Mouse (Mus musculus) intestine, embryonic 14.5 days (tissue): ENCODE results near the gene Etv3. TPM values are rescaled to one million over a fixed set of nuclear protein-coding genes. Genes with fewer than 3 reads are reported as not detected.

Experiments used
- ATAC-seq: fragments of 200-750 bp; cut with Nextera tagmentation; replicated peaks from 2 replicates; pipeline ENCODE4 v1.8.0; 2017; ENCODE audit warnings: low read depth, moderate number of reproducible peaks, moderate TSS enrichment, moderate library complexity; ENCODE audit not compliant: low FRiP score, low TSS enrichment
- DNase-seq: peaks from one replicate; pipeline ENCODE4 v3.0.0-alpha.2; 2018; ENCODE audit warnings: low spot score
- H3K27ac ChIP-seq: fragments of 300-500 bp; sonication (generic); 2 replicates; pipeline ENCODE4 v1.5.1; 2014; ENCODE audit warnings: low read depth, mild to moderate bottlenecking, control low read depth
- H3K27me3 ChIP-seq: fragments of 300-500 bp; sonication (generic); replicated peaks from 2 replicates; pipeline ENCODE4 v1.6.1; 2014; ENCODE audit warnings: low read length, control low read depth; ENCODE audit not compliant: control insufficient read depth, insufficient read depth
- H3K36me3 ChIP-seq: fragments of 300-500 bp; sonication (generic); 2 replicates; pipeline ENCODE4 v1.6.1; 2014; ENCODE audit warnings: low read length, control low read depth; ENCODE audit not compliant: control insufficient read depth, insufficient read depth
- H3K4me1 ChIP-seq: fragments of 300-500 bp; sonication (generic); replicated peaks from 2 replicates; pipeline ENCODE4 v1.6.1; 2014; ENCODE audit warnings: low read length, control low read depth, mixed read lengths; ENCODE audit not compliant: control insufficient read depth, insufficient read depth
- H3K4me2 ChIP-seq: fragments of 300-500 bp; sonication (generic); 2 replicates; pipeline ENCODE4 v1.6.1; 2014; ENCODE audit warnings: low read length
- H3K4me3 ChIP-seq: fragments of 300-500 bp; sonication (generic); 2 replicates; pipeline ENCODE4 v1.5.1; 2014; ENCODE audit warnings: low read depth, low read length, control low read depth, mixed read lengths
- H3K9ac ChIP-seq: fragments of 300-500 bp; sonication (generic); 2 replicates; pipeline ENCODE4 v1.6.1; 2014; ENCODE audit warnings: mild to moderate bottlenecking, low read length
- H3K9me3 ChIP-seq: fragments of 300-500 bp; sonication (generic); 2 replicates; pipeline ENCODE4 v1.6.1; 2016; ENCODE audit warnings: low read length, control low read depth; ENCODE audit not compliant: control insufficient read depth
- WGBS: fragments of 180-500 bp; shearing (Covaris S2); extraction: QIAGEN DNeasy Blood & Tissue Kit; methylation state at CpG from one replicate; pipeline ENCODE4 v1.1.7; 2014; 5-methylcytosine and 5-hydroxymethylcytosine counted together
- polyA plus RNA-seq: library from polyadenylated mRNA; unstranded; fragments of >200 nt; fragmentation: Nextera tagmentation; extraction: Ambion mirVana; gene quantifications from 2 replicates; pipeline ENCODE4 v1.2.1, GENCODE M21; 2014

Gene Etv3
- polyA plus RNA-seq, 1 experiment from 2014 or later = 10.5 TPM

DNA sequence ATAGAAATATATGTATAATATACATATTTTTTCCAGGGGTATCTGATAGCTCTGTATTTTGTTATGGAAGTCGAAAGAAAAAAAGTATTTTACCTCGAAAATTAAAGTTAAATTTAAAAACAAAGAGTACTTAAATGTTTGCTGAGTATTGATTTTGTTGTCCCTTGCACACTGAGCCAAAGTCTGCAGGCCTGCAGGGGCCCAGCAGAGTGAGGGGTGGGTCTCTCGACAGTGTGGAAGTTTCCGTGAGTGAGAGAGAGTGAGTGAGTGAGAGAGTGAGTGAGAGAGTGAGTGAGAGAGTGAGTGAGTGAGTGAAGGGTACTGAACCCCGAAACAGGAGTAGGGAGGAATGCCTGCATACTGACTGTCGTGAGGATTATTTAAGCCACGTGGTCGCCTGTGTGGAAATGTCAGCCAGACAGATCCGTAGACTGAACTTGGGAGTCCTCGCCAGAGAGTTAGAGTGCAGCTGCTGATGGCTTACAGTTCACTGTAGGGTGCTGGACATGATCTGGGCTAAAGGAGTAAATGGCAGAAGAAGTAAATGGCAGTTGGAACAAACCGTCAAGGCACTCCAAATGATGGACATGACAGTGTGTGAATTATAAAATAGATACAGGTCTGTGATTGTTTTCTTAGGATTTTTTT is 14.9 kb downstream of the Etv3 start:
- Histone ChIP-seq H3K4me3 (no peak overlapping the region), H3K27me3 (no peaks in the 10 kb centered on the region), H3K9me3 (no peaks in the 10 kb centered on the region), H3K4me1 (no peaks in the 10 kb centered on the region), H3K36me3 (peaks cover 40% of the 10 kb centered on the region), H3K27ac (no peak overlapping the region), H3K9ac (no peak overlapping the region), H3K4me2 (no peak overlapping the region)
- DNase-seq (no peak), ATAC-seq (no peak)
- WGBS = 72% methylated on average over 11 of the region's 11 CpGs

DNA sequence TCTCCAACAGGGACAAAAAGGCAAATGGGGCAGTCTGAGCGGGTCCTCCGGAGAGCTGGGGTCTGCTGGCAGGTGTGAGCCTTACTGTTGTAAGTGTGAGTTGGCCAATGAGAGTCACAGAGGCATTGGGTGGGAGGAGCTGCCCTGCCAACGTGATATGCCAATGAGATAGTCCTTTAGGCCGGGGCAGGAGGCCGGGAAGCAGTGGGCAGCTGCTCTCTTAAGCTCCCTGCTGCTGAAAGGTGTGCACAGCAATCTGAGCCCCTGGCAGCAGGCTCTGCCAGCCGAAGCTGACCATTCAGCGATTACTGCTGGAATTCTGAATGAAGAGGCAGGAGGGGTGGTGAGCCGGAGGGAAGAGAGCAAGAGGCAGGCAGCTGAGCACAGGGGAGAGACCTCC is 15.5 kb downstream of the Etv3 start:
- no peaks in the 10 kb centered on the region for H3K9me3 ChIP-seq
- ATAC-seq = no peak
- no peak overlapping the region for H3K4me3 ChIP-seq
- 34% methylated on average over 8 of the region's 8 CpGs for WGBS
- no peak overlapping the region for H3K9ac ChIP-seq
- no peaks in the 10 kb centered on the region for H3K27me3 ChIP-seq
- no peak for DNase-seq
- no peak overlapping the region for H3K27ac ChIP-seq
- H3K4me2 ChIP-seq = no peak overlapping the region
- no peaks in the 10 kb centered on the region for H3K4me1 ChIP-seq
- peaks cover 34% of the 10 kb centered on the region for H3K36me3 ChIP-seq

DNA sequence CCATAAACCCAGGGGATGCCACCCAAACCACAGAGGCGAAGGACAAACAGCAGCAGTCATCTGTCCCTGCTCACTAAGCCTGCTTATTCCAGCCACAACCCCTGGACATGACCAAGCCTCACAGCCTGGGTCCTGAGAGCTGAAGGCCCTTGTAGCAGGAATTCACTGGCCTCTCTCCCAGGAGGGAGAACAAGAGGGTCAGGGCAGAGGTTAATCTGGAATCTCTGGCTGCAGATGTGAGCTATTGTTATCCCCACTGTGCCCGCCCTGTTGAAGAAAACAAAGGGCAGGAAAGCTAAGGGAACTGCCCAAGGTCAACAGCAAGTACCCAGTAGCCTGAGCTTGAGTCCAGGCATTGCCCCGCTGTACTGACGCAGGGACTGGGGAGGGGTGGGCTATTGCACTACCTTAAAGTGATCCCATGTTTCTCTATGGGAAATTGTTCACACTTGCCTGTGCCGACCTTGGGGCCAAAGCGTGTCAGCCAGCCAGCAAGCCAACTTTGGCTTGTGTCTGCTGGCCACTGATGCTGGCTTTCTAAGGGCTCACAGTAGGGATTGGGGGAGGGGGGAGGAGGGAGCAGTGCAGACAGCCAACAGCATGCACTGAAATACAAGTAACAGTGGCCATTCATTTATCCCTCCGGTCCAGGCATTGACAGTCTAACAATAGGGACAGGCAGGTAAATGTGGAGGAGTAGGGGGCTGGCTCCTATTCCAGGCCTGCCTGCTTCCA is 17.4 kb downstream of the Etv3 start:
- Histone ChIP-seq H3K9ac (no peak overlapping the region), H3K4me1 (no peaks in the 10 kb centered on the region), H3K4me2 (no peak overlapping the region), H3K36me3 (peaks cover 15% of the 10 kb centered on the region; the same call in 1 of the 2 replicates), H3K27ac (no peak overlapping the region), H3K9me3 (no peaks in the 10 kb centered on the region), H3K4me3 (no peak overlapping the region), H3K27me3 (no peaks in the 10 kb centered on the region)
- DNase-seq (no peak), ATAC-seq (no peak)
- 72% methylated on average over 7 of the region's 7 CpGs for WGBS

DNA sequence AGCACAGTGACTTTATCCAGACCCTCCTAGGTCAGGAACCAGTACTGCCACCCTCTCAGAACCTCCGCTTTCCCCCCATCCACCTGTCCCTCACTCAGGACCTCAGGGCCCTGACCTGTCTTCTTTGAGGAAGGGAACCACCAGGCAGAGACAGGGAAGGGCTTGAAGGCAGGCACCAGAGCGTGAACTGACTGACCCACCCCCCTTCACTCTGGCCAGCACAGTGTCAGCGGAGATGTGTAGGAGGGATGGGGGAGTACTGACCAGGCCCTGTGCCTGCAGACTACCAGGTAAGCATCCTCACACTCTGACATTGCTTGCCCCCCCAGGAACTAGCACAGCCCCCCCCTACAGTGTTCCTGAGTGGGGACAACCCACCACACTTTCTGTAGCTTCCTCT is 20.3 kb downstream of the Etv3 start:
- Histone ChIP-seq H3K4me2 (no peak overlapping the region), H3K4me3 (no peak overlapping the region), H3K27me3 (no peaks in the 10 kb centered on the region), H3K4me1 (no peaks in the 10 kb centered on the region), H3K9ac (no peak overlapping the region), H3K9me3 (no peaks in the 10 kb centered on the region), H3K36me3 (no peaks in the 10 kb centered on the region), H3K27ac (no peak overlapping the region)
- no peak for ATAC-seq
- WGBS = 81% methylated on average over 3 of the region's 3 CpGs
- no peak for DNase-seq

DNA sequence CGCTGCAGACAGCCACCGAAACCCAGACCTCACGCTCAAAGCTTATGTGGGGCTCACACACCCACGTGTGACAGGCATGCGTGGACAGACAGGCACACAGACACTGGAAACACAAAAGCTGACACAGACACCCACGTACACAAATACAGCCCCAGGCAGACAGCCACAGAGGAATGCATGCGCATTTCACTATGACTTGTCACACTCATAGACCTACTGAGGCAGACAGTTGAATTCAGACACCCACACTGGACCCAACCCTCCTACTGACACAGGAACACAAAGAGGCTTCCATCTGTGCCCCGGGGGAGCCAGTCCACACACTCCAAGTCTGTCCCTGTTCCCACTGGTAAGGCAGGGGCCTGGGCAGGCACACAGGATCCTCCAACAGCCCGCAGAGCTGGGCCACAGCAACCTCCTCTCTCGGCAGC is 21.1 kb downstream of the Etv3 start:
- no peaks in the 10 kb centered on the region for H3K9me3 ChIP-seq
- H3K36me3 ChIP-seq = no peaks in the 10 kb centered on the region
- H3K4me1 ChIP-seq = no peaks in the 10 kb centered on the region
- WGBS = 78% methylated on average over 10 of the region's 10 CpGs
- no peak for DNase-seq
- ATAC-seq = no peak
- H3K4me2 ChIP-seq = no peak overlapping the region
- H3K9ac ChIP-seq = no peak overlapping the region
- no peak overlapping the region for H3K4me3 ChIP-seq
- H3K27me3 ChIP-seq = 0 out of 2 replicates have a peak, but pooled peaks cover 2% of the 10 kb centered on the region
- no peak overlapping the region for H3K27ac ChIP-seq

DNA sequence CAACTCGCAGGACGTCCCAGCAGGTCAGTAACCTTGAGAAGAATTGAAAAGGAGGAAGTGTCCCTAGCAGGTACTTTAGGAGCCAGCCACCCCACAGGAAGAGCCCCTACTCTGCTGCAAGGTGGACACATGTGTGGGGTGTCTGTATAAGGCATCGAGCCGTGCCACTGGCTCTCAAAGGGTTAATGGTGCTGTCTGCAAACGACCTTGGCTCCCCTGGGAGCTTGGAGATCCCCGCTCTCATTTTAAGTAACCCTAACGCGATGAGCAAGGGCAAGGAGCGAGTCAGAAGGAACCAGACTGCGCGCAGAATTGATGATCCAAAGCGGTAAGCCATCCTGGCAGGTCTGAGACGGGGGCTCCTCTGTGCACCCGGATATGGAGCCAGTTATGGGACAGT is 24.7 kb downstream of the Etv3 start:
- 24% methylated on average over 14 of the region's 14 CpGs for WGBS
- no peak overlapping the region for H3K27ac ChIP-seq
- no peak for ATAC-seq
- no peak overlapping the region for H3K4me2 ChIP-seq
- H3K4me1 ChIP-seq = no peaks in the 10 kb centered on the region
- H3K27me3 ChIP-seq = 0 out of 2 replicates have a peak, but pooled peaks cover 2% of the 10 kb centered on the region
- no peak overlapping the region for H3K4me3 ChIP-seq
- no peak overlapping the region for H3K9ac ChIP-seq
- DNase-seq = no peak
- H3K9me3 ChIP-seq = no peaks in the 10 kb centered on the region
- no peaks in the 10 kb centered on the region for H3K36me3 ChIP-seq

DNA sequence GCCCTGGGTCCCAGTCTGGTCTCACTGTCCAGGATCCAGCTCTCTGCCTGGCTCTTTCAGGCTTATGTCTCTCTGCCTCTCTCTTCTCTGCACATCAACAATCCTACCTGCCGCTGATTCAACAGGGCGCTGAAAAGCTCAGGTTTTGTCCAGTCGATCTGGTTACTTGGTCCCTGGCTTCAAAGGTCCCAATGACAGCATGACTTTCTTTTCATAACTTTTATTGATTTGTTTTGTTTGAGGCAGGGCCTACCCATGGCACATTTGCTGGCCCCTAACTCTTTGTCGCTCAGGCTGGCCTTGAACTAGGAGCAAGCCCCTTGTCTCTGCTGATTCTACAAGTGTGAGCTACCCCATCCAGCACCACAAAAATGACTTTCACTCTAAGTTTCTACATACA is 27.1 kb downstream of the Etv3 start:
- no peak for DNase-seq
- Histone ChIP-seq H3K4me1 (no peaks in the 10 kb centered on the region), H3K9me3 (no peaks in the 10 kb centered on the region), H3K4me2 (no peak overlapping the region), H3K9ac (no peak overlapping the region), H3K27me3 (0 out of 2 replicates have a peak, but pooled peaks cover 2% of the 10 kb centered on the region), H3K27ac (no peak overlapping the region), H3K4me3 (no peak overlapping the region), H3K36me3 (no peaks in the 10 kb centered on the region)
- no peak for ATAC-seq
- 84% methylated on average over 4 of the region's 4 CpGs for WGBS

DNA sequence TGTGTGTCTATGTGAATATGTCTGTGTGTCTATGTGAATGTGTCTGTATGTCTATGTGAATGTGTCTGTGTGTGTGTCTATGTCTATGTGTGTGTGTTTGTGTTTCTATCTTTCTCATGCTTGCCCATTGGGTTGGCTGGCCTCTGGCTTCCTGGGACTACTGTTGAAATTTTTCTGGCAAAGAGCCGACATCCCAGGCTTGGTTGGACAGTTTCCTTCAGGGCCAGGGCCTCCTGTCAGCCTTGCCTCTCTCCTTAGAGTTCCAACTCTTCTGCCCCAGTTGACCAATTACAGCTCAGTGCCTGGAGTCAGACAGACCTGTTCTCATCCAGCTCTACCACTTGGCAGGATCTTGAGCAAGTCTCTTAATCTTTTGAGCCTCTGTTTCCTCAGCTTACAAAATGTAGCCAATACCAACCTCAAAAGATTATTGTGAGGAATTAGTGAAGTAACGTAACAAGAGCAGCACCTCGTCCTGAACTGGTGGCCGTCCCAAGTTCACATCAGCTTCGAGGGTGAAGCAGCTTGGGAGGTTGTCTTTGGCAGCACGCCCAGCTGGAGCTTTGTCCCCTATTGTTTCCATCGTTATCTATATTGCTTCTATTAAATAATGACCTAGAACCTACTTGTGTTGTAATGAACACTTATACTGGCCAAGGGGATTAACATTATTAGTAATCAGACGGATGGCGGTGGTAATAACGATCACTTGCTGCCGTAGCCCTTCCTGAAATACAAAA is 28.2 kb downstream of the Etv3 start:
- H3K4me2 ChIP-seq = no peak overlapping the region
- H3K4me3 ChIP-seq = no peak overlapping the region
- H3K9ac ChIP-seq = no peak overlapping the region
- no peak for DNase-seq
- H3K4me1 ChIP-seq = no peaks in the 10 kb centered on the region
- H3K36me3 ChIP-seq = no peaks in the 10 kb centered on the region
- H3K27me3 ChIP-seq = 0 out of 2 replicates have a peak, but pooled peaks cover 2% of the 10 kb centered on the region
- no peaks in the 10 kb centered on the region for H3K9me3 ChIP-seq
- 72% methylated on average over 11 of the region's 11 CpGs for WGBS
- no peak for ATAC-seq
- H3K27ac ChIP-seq = no peak overlapping the region
